Mouse (Mus musculus) CH12.LX (cell line): ENCODE results near the gene Gm44790. TPM values are rescaled to one million over a fixed set of nuclear protein-coding genes. Genes with fewer than 3 reads are reported as not detected.

Experiments
- DNase-seq: peaks from one replicate; pipeline ENCODE4 v3.0.0-alpha.2; 2013; ENCODE audit errors: extremely low read depth
- H3K27ac ChIP-seq: 2 replicates; pipeline ENCODE4 v1.5.1; 2012; ENCODE audit warnings: low read depth, mild to moderate bottlenecking, control low read depth, moderate library complexity; ENCODE audit not compliant: insufficient read depth
- H3K27me3 ChIP-seq: replicated peaks from 2 replicates; pipeline ENCODE3; 2012; ENCODE audit warnings: inconsistent platforms
- H3K36me3 ChIP-seq, 2 experiments: replicated peaks in 1 of 2; 2 replicates each; pipeline versions ENCODE3 to v1.6.1; 2012; ENCODE audit warnings: inconsistent platforms in 1 of 2, low read length in 1 of 2, mild to moderate bottlenecking in 1 of 2, mixed read lengths in 1 of 2, moderate library complexity in 1 of 2; ENCODE audit not compliant: control insufficient read depth in 1 of 2, insufficient read depth in 1 of 2
- H3K4me1 ChIP-seq, 2 experiments: 2 replicates each; pipeline ENCODE4 v1.6.1; 2012; ENCODE audit warnings: inconsistent platforms in 1 of 2, moderate library complexity in 1 of 2; ENCODE audit not compliant: insufficient read depth in 2 of 2, control insufficient read depth in 1 of 2
- H3K4me2 ChIP-seq: 2 replicates; pipeline ENCODE4 v1.6.1; 2012; ENCODE audit warnings: low read depth, mild to moderate bottlenecking, control low read depth; ENCODE audit not compliant: poor library complexity, insufficient read depth, severe bottlenecking
- H3K4me3 ChIP-seq, 3 experiments: fragments of 150-350 bp in 1 of 3; sonication (generic) in 1 of 3; replicated peaks in 1 of 3; 2 replicates each; pipeline versions ENCODE3 to v1.5.1; 2011 to 2012; ENCODE audit warnings: low read depth in 2 of 3, low read length in 2 of 3, mild to moderate bottlenecking in 2 of 3, moderate library complexity in 2 of 3, control low read depth in 1 of 3, improper control_type of control experiment in 1 of 3, inconsistent platforms in 1 of 3, mixed read lengths in 1 of 3; ENCODE audit not compliant: poor library complexity in 1 of 3
- H3K79me2 ChIP-seq: replicated peaks from 2 replicates; pipeline ENCODE4 v1.6.1; 2012; ENCODE audit warnings: mild to moderate bottlenecking, moderate library complexity; ENCODE audit not compliant: control insufficient read depth, poor library complexity, insufficient read depth, severe bottlenecking; ENCODE audit errors: extremely low read depth
- H3K9ac ChIP-seq: 2 replicates; pipeline ENCODE4 v1.6.1; 2012; ENCODE audit warnings: low read depth, mild to moderate bottlenecking, control low read depth, moderate library complexity; ENCODE audit not compliant: insufficient read depth
- H3K9me3 ChIP-seq: replicated peaks from 2 replicates; pipeline ENCODE3; 2012; ENCODE audit warnings: low read length, inconsistent platforms, mixed read lengths
- CTCF ChIP-seq, 2 experiments: IDR thresholded peaks in 1 of 2; conservative IDR thresholded peaks in 1 of 2; 2 replicates each; pipeline ENCODE4 v1.5.1; 2011 to 2012; ENCODE audit warnings: low read depth in 2 of 2, low read length in 2 of 2, improper control_type of control experiment in 1 of 2, inconsistent platforms in 1 of 2, mild to moderate bottlenecking in 1 of 2, moderate library complexity in 1 of 2
- E2F4 ChIP-seq: IDR thresholded peaks from 2 replicates; pipeline ENCODE4 v1.6.1; 2011; ENCODE audit warnings: low read depth, low read length, improper control_type of control experiment; ENCODE audit not compliant: insufficient replicate concordance
- HCFC1 ChIP-seq: IDR thresholded peaks from 2 replicates; pipeline ENCODE4 v1.6.1; 2012; ENCODE audit warnings: low read depth, mild to moderate bottlenecking, inconsistent platforms, low read length, improper control_type of control experiment
- IRF4 ChIP-seq: IDR thresholded peaks from 2 replicates; pipeline ENCODE4 v1.6.1; 2014; ENCODE audit warnings: low read depth, mild to moderate bottlenecking, inconsistent platforms, low read length, improper control_type of control experiment
- JUN ChIP-seq: IDR thresholded peaks from 2 replicates; pipeline ENCODE4 v1.6.1; 2011; ENCODE audit warnings: low read depth, mild to moderate bottlenecking, low read length, improper control_type of control experiment, moderate library complexity; ENCODE audit not compliant: insufficient read depth
- KAT2A ChIP-seq: IDR thresholded peaks from 2 replicates; pipeline ENCODE4 v1.6.1; 2012; ENCODE audit warnings: low read length, improper control_type of control experiment, inconsistent platforms; ENCODE audit not compliant: insufficient replicate concordance
- MAFK ChIP-seq: IDR thresholded peaks from 2 replicates; pipeline ENCODE4 v1.6.1; 2011; ENCODE audit warnings: low read length, improper control_type of control experiment; ENCODE audit not compliant: insufficient replicate concordance
- MAZ ChIP-seq: IDR thresholded peaks from 2 replicates; pipeline ENCODE4 v1.6.1; 2012; ENCODE audit warnings: low read depth, mild to moderate bottlenecking, inconsistent platforms, low read length, improper control_type of control experiment, moderate library complexity
- MXI1 ChIP-seq: IDR thresholded peaks from 2 replicates; pipeline ENCODE4 v1.6.1; 2011; ENCODE audit warnings: mild to moderate bottlenecking, low read depth, low read length, improper control_type of control experiment
- PAX5 ChIP-seq: IDR thresholded peaks from 2 replicates; pipeline ENCODE4 v1.6.1; 2012; ENCODE audit warnings: low read length, inconsistent platforms, mixed read lengths
- RAD21 ChIP-seq: IDR thresholded peaks from 2 replicates; pipeline ENCODE4 v1.6.1; 2011; ENCODE audit warnings: low read depth, mild to moderate bottlenecking, low read length, improper control_type of control experiment, moderate library complexity
- RCOR1 ChIP-seq: conservative IDR thresholded peaks from 2 replicates; pipeline ENCODE4 v1.6.1; 2012; ENCODE audit warnings: low read depth, mild to moderate bottlenecking, inconsistent platforms, low read length, improper control_type of control experiment
- SMC3 ChIP-seq: IDR thresholded peaks from 2 replicates; pipeline ENCODE4 v1.6.1; 2011; ENCODE audit warnings: low read depth, low read length, improper control_type of control experiment
- TCF12 ChIP-seq: IDR thresholded peaks from 2 replicates; pipeline ENCODE4 v1.6.1; 2014; ENCODE audit warnings: low read depth, mild to moderate bottlenecking, inconsistent platforms, low read length, improper control_type of control experiment
- UBTF ChIP-seq: IDR thresholded peaks from 2 replicates; pipeline ENCODE4 v1.6.1; 2012; ENCODE audit warnings: low read depth, mild to moderate bottlenecking, inconsistent platforms, low read length, improper control_type of control experiment, moderate library complexity
- ZC3H11A ChIP-seq: IDR thresholded peaks from 2 replicates; pipeline ENCODE4 v1.6.1; 2012; ENCODE audit warnings: low read depth, mild to moderate bottlenecking, inconsistent platforms, low read length, improper control_type of control experiment
- ZNF384 ChIP-seq: IDR thresholded peaks from 2 replicates; pipeline ENCODE4 v1.6.1; 2012; ENCODE audit warnings: low read depth, low read length, improper control_type of control experiment, inconsistent platforms
- dilution Hi-C: fragments of 300-500 bp; cut with MboI; formaldehyde crosslinking; loops from 2 replicates; pipeline ENCODE4 v1.14.3; 2020; ENCODE audit warnings: low sequenced_read_pairs; ENCODE audit not compliant: extremely low pct_unique_long_range_greater_than_20kb, extremely low pct_ligation_motif_present
- in situ Hi-C: fragments of 300-500 bp; cut with MboI; formaldehyde crosslinking; loops from 3 replicates; pipeline ENCODE4 v1.14.3; 2019; ENCODE audit warnings: low sequenced_read_pairs, low pct_ligation_motif_present, low pct_unique_long_range_greater_than_20kb, mixed read lengths
- polyA plus RNA-seq: library from polyadenylated mRNA; unstranded; fragments of >175 nt; gene quantifications from 2 replicates; pipeline ENCODE4 v1.2.1, GENCODE M21; 2012; ENCODE audit warnings: low read depth; ENCODE audit not compliant: insufficient read length
- total RNA-seq, 2 experiments: library from RNA; depleted of rRNA; stranded (reverse); fragments of 300-350 nt in 1 of 2; fragments of >200 nt in 1 of 2; gene quantifications; 2 replicates each; pipeline ENCODE4 v1.2.3; 2012 to 2014

Gm44790 gene
- total and polyA plus RNA-seq, 3 experiments = not detected

DNA sequence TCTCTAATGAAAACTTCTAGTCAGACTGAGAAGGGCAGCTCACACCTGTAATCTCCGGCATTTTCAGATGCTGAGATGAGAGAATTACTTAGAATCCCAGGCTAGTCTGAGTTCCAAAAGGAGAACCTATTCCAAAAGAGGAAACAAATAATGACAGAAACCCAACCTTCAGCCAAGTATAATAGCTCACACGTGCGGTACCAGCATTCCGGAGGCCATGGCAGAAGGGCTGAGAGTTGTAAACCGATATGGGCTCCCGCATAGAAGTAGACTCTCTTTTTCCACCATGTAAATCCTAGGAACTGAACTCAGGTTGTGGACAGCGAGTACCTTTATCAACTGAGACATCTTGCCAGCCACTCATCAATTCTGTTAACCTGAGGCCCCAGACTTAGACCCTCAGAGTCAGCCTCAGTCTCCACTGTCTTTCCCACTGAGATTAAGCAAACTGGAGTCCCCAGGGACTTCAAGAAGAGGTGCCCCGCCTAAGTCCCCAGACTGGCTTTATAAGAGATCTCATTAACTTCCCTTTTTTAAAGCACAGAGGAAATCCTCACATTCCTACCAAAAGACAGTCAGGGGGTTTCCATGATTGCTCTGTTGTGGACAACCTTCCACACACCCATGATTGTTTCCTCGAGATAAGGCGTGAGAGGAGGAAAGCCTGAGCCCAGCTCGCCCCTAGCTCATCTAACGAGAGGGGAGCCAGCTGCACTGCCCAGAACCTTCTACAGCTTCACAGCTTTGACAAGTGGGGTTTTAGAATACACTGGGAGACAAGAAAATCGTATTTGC lies 67.2 kb downstream of the Gm44790 start:
- no peak overlapping the region for H3K27ac ChIP-seq
- H3K4me2 ChIP-seq = no peak overlapping the region
- DNase-seq = no peak
- in situ Hi-C loops = no loop called here
- H3K36me3 ChIP-seq = no peaks in the 10 kb centered on the region
- dilution Hi-C loops = no loop called here
- no peaks in the 10 kb centered on the region for H3K27me3 ChIP-seq
- no peak overlapping the region for H3K9ac ChIP-seq
- no peak overlapping the region for H3K4me3 ChIP-seq
- peaks cover 6% of the 10 kb centered on the region for H3K9me3 ChIP-seq
- TF ChIP-seq KAT2A = no peak
- no peak for TF ChIP-seq ZNF384
- TF ChIP-seq RAD21 = no peak
- TF ChIP-seq IRF4 = no peak
- no peak for TF ChIP-seq MAZ
- no peak for TF ChIP-seq CTCF (conservative IDR thresholded peaks at IDR 0.05 in 1 of 2, IDR thresholded peaks at IDR 0.05 in 1 of 2; ENCODE audit: low read depth in 2 of 2, low read length in 2 of 2)
- TF ChIP-seq SMC3 = no peak
- no peak for TF ChIP-seq MAFK
- no peaks in the 10 kb centered on the region for H3K79me2 ChIP-seq
- H3K4me1 ChIP-seq = peaks cover 6 to 29% of the 10 kb centered on the region in 2 experiments; a peak in 3 of 4 replicates

DNA sequence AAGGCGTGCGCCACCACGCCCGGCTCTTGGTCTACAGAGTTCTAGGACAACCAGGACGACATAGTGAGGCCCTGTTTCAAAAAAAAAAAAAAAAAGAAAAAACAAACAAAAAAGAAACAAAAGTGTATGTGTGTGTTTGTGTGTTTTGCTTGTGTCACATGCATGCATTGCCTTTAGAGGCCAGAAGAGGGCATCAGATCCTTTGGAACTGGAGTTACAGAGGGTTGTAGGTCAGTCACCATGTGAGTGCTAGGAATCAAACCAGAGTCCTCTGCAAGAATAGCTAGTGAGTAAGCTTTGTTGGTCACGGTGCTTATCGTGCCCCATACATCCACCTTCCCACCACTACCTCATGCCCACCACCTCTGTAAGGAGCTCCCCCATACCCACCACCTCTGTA lies 68.3 kb downstream of the Gm44790 start:
- dilution Hi-C loops (no loop called here), in situ Hi-C loops (no loop called here)
- TF ChIP-seq JUN (no peak), UBTF (no peak), RAD21 (peak; percentile 18), CTCF (conservative IDR thresholded peaks at IDR 0.05 in 1 of 2, IDR thresholded peaks at IDR 0.05 in 1 of 2; ENCODE audit: low read depth in 2 of 2, low read length in 2 of 2) (peak in 1 of 2 experiments; percentile 32; a peak in 1 of 4 replicates), E2F4 (no peak), HCFC1 (no peak), TCF12 (no peak), ZC3H11A (no peak), RCOR1 (no peak), MXI1 (no peak), PAX5 (no peak)
- Histone ChIP-seq H3K4me3 (no peak overlapping the region), H3K9me3 (peaks cover 6% of the 10 kb centered on the region), H3K9ac (no peak overlapping the region), H3K27me3 (no peaks in the 10 kb centered on the region), H3K79me2 (no peaks in the 10 kb centered on the region), H3K36me3 (no peaks in the 10 kb centered on the region), H3K4me1 (peaks cover 6 to 33% of the 10 kb centered on the region in 2 experiments; a peak in 3 of 4 replicates), H3K4me2 (no peak overlapping the region), H3K27ac (no peak overlapping the region)
- no peak for DNase-seq

Other genes with a start within 250 kb of the Gm44790 start
- gene Tgfa, start 231.4 kb upstream of the Gm44790 start, total RNA-seq (2012; rRNA removed) = not detected in 2 replicates
- not detected in 2 replicates for gene Tgfa, start 231.4 kb upstream of the Gm44790 start, total RNA-seq (2014; rRNA removed)
- gene Tgfa, start 231.4 kb upstream of the Gm44790 start, polyA plus RNA-seq = not detected in 2 replicates
- 152 and 200 TPM in 2 replicates for gene Fam136a, start 61.0 kb upstream of the Gm44790 start, total RNA-seq (2012; rRNA removed)
- gene Fam136a, start 61.0 kb upstream of the Gm44790 start, total RNA-seq (2014; rRNA removed) = 339 and 378 TPM in 2 replicates
- gene Fam136a, start 61.0 kb upstream of the Gm44790 start, polyA plus RNA-seq = 160 and 179 TPM in 2 replicates
- 462 and 546 TPM in 2 replicates for gene Snrpg, start 55.4 kb upstream of the Gm44790 start, total RNA-seq (2012; rRNA removed)
- gene Snrpg, start 55.4 kb upstream of the Gm44790 start, total RNA-seq (2014; rRNA removed) = 137 and 146 TPM in 2 replicates
- 408 and 446 TPM in 2 replicates for gene Snrpg, start 55.4 kb upstream of the Gm44790 start, polyA plus RNA-seq
- gene Pcyox1, start 29.5 kb upstream of the Gm44790 start, total RNA-seq (2012; rRNA removed) = 12.8 and 14.1 TPM in 2 replicates
- 10.7 and 12.9 TPM in 2 replicates for gene Pcyox1, start 29.5 kb upstream of the Gm44790 start, total RNA-seq (2014; rRNA removed)
- gene Pcyox1, start 29.5 kb upstream of the Gm44790 start, polyA plus RNA-seq = 8.7 TPM in 2 replicates
- gene Tia1, start 22.4 kb upstream of the Gm44790 start, total RNA-seq (2012; rRNA removed) = 31.8 and 36.8 TPM in 2 replicates
- gene Tia1, start 22.4 kb upstream of the Gm44790 start, total RNA-seq (2014; rRNA removed) = 41.4 and 49.1 TPM in 2 replicates
- 34.0 and 36.1 TPM in 2 replicates for gene Tia1, start 22.4 kb upstream of the Gm44790 start, polyA plus RNA-seq
- 5.2 and 7.1 TPM in 2 replicates for gene C87436, start 11.7 kb downstream of the Gm44790 start, total RNA-seq (2012; rRNA removed)
- 8.1 and 8.6 TPM in 2 replicates for gene C87436, start 11.7 kb downstream of the Gm44790 start, total RNA-seq (2014; rRNA removed)
- 8.5 and 8.7 TPM in 2 replicates for gene C87436, start 11.7 kb downstream of the Gm44790 start, polyA plus RNA-seq
- gene Pcbp1, start 99.7 kb downstream of the Gm44790 start, total RNA-seq (2012; rRNA removed) = 68.9 and 81.2 TPM in 2 replicates
- 47.3 and 73.0 TPM in 2 replicates for gene Pcbp1, start 99.7 kb downstream of the Gm44790 start, total RNA-seq (2014; rRNA removed)
- 318 and 337 TPM in 2 replicates for gene Pcbp1, start 99.7 kb downstream of the Gm44790 start, polyA plus RNA-seq
- gene Asprv1, start 201.5 kb downstream of the Gm44790 start, total RNA-seq (2012; rRNA removed) = 0.13 TPM in 1 of 2 replicates, not detected in the other
- 0.24 TPM in 1 of 2 replicates, not detected in the other for gene Asprv1, start 201.5 kb downstream of the Gm44790 start, total RNA-seq (2014; rRNA removed)
- 0.16 TPM in 1 of 2 replicates, not detected in the other for gene Asprv1, start 201.5 kb downstream of the Gm44790 start, polyA plus RNA-seq
- gene Mxd1, start 242.5 kb downstream of the Gm44790 start, total RNA-seq (2012; rRNA removed) = 0.88 and 1.6 TPM in 2 replicates
- gene Mxd1, start 242.5 kb downstream of the Gm44790 start, total RNA-seq (2014; rRNA removed) = 0.45 and 0.50 TPM in 2 replicates
- gene Mxd1, start 242.5 kb downstream of the Gm44790 start, polyA plus RNA-seq = 0.90 and 0.97 TPM in 2 replicates